Mouse (Mus musculus) limb, embryonic 13.5 days (tissue): ENCODE results near the gene Coq7. TPM values are rescaled to one million over a fixed set of nuclear protein-coding genes. Genes with fewer than 3 reads are reported as not detected.

Experiments used
- ATAC-seq: fragments of 200-750 bp; cut with Nextera tagmentation; 2 replicates; pipeline ENCODE4 v1.8.0; 2017; ENCODE audit warnings: low read depth, moderate number of reproducible peaks, moderate TSS enrichment; ENCODE audit not compliant: low FRiP score
- H3K27ac ChIP-seq: fragments of 300-500 bp; sonication (generic); 2 replicates; pipeline ENCODE4 v1.5.1; 2015; ENCODE audit warnings: inconsistent platforms, mild to moderate bottlenecking, moderate library complexity
- H3K27me3 ChIP-seq: fragments of 300-500 bp; sonication (generic); 2 replicates; pipeline ENCODE4 v1.6.1; 2015; ENCODE audit warnings: mild to moderate bottlenecking, inconsistent platforms
- H3K36me3 ChIP-seq: fragments of 300-500 bp; sonication (generic); 2 replicates; pipeline ENCODE4 v1.6.1; 2015; ENCODE audit warnings: inconsistent platforms, mild to moderate bottlenecking, moderate library complexity
- H3K4me1 ChIP-seq: fragments of 300-500 bp; sonication (generic); 2 replicates; pipeline ENCODE4 v1.6.1; 2015; ENCODE audit warnings: inconsistent platforms
- H3K4me2 ChIP-seq: fragments of 300-500 bp; sonication (generic); replicated peaks from 2 replicates; pipeline ENCODE4 v1.6.1; 2015; ENCODE audit warnings: inconsistent platforms, mild to moderate bottlenecking, moderate library complexity
- H3K4me3 ChIP-seq: fragments of 300-500 bp; sonication (generic); 2 replicates; pipeline ENCODE4 v1.5.1; 2015; ENCODE audit warnings: moderate library complexity, mild to moderate bottlenecking, inconsistent platforms
- H3K9ac ChIP-seq: fragments of 300-500 bp; sonication (generic); 2 replicates; pipeline ENCODE4 v1.6.1; 2015; ENCODE audit warnings: mild to moderate bottlenecking, inconsistent platforms
- H3K9me3 ChIP-seq: fragments of 300-500 bp; sonication (generic); 2 replicates; pipeline ENCODE4 v1.6.1; 2016; ENCODE audit warnings: inconsistent platforms
- WGBS: fragments of 180-500 bp; shearing (Covaris S2); methylation state at CpG from one replicate; pipeline ENCODE4 v1.1.7; 2015; 5-methylcytosine and 5-hydroxymethylcytosine counted together
- polyA plus RNA-seq: library from polyadenylated mRNA; unstranded; fragments of >200 nt; fragmentation: Nextera tagmentation; extraction: Ambion mirVana; gene quantifications from 2 replicates; pipeline ENCODE4 v1.2.1, GENCODE M21; 2015

Gene Coq7
- polyA plus RNA-seq, result 86.3 and 96.7 TPM in 2 replicates

DNA sequence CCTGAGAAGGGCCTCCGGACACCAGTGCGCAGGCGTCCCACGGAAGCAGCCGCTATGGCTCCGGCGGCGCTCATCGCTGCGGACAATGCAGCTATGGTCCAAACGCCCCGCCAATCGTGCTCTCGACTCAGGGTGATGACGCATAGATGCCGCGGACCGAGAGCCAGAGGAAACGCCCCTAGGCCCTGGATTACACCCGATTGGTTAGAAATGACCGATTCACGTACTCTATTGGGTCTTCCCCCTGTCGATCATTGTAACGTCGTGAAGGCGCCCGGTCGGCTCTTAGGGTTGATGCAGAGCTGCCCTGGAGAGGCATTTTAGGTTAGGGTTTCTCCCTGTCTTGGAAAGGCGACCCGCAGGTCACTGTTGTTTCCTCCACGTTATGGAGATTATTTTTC lies at the start of gene Coq7:
Gene Coq7, minus strand, starts transcription at position 179 of the 401 bp plus-strand sequence.
- Histone ChIP-seq H3K4me3 (peak within 1 kb of the TSS; percentile 69), H3K9me3 (no peaks in the 10 kb centered on the region), H3K4me2 (peak within 1 kb of the TSS; percentile 69), H3K27me3 (no peaks in the 10 kb centered on the region), H3K4me1 (peaks cover 6% of the 10 kb centered on the region), H3K36me3 (peaks cover 12% of the 10 kb centered on the region), H3K27ac (peak within 1 kb of the TSS; percentile 93), H3K9ac (peak within 1 kb of the TSS; percentile 76)
- under 1% methylated on average over 31 of the region's 31 CpGs for WGBS
- ATAC-seq, result peak; percentile 100

DNA sequence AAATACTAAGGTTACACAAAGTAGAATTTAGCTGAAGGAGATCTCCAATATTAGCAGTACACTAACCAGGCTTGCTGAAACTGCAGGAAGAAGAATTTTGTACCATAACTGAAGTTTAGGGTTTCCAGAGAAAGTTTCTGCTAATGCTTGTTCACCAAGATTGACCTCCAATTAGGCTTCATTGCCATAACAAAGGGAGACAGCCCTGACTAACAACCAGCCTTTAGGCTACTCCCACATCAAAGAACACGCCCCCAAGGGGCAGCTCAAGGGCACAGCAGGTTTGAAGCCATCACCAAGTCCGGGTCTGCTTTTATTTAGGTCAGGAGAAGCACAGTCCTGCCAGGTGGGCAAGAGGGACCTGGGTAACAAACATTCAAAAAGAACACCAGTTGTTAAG lies 46.8 kb upstream of the Coq7 start:
- no peak overlapping the region for H3K4me2 ChIP-seq
- no peaks in the 10 kb centered on the region; the same call in 1 of the 2 replicates for H3K27me3 ChIP-seq
- no peaks in the 10 kb centered on the region; the same call in 1 of the 2 replicates for H3K36me3 ChIP-seq
- ATAC-seq, result no peak
- no peak overlapping the region for H3K27ac ChIP-seq
- no peak overlapping the region for H3K9ac ChIP-seq
- no peak overlapping the region for H3K4me3 ChIP-seq
- 78% methylated on average over 2 of the region's 2 CpGs for WGBS
- H3K9me3 ChIP-seq, result no peaks in the 10 kb centered on the region
- H3K4me1 ChIP-seq, result peaks cover 8% of the 10 kb centered on the region; the same call in 1 of the 2 replicates

DNA sequence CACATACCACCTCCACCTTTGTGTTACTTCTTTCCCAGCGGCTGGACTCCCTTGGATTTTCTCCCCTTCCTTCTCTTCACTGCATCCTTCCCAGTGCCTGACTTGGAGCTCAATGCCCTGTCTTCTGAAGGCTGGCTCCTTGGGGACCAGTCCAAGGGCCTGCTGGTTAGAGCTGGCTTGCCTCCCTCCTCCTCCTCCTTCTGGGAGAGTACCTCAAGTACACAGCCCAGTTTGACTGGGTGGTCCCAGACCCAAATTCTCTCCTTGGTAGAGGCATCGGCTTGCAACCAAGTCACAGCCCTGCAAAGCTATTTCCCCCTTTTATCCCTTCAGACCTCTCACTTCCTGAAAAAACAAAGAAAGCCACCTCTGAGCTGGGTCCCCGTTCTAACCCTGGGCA lies 45.1 kb upstream of the Coq7 start:
- WGBS, result 68% methylated on average over 3 of the region's 3 CpGs
- H3K9ac ChIP-seq, result no peak overlapping the region
- H3K4me3 ChIP-seq, result no peak overlapping the region
- no peak overlapping the region for H3K27ac ChIP-seq
- H3K4me1 ChIP-seq, result no peaks in the 10 kb centered on the region
- ATAC-seq, result no peak
- H3K4me2 ChIP-seq, result no peak overlapping the region
- H3K27me3 ChIP-seq, result no peaks in the 10 kb centered on the region; the same call in 1 of the 2 replicates
- no peaks in the 10 kb centered on the region for H3K9me3 ChIP-seq
- H3K36me3 ChIP-seq, result no peaks in the 10 kb centered on the region; the same call in 1 of the 2 replicates

DNA sequence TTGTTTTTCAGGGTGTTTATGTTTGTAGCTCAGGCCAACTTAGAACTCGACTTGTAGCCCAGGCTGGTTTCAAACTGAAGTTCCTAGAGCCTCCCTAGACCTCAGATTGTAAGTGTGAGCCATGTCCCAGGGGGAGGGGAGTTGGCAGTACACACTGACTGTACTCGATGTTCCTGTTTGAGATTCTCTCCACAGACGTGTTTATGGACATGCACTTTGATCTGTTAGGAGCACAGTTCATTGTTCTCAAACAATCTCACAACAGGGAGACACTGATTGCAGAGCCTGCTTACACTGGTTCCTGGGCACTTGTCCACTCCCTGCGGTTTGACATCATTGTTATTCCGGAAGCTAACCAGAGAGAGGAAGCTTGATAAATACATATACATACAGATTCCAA lies 38.9 kb upstream of the Coq7 start:
- no peak overlapping the region for H3K4me3 ChIP-seq
- H3K27ac ChIP-seq, result no peak overlapping the region
- H3K9me3 ChIP-seq, result no peaks in the 10 kb centered on the region
- no peaks in the 10 kb centered on the region for H3K4me1 ChIP-seq
- ATAC-seq, result no peak
- H3K4me2 ChIP-seq, result no peak overlapping the region
- no peaks in the 10 kb centered on the region for H3K36me3 ChIP-seq
- no peaks in the 10 kb centered on the region for H3K27me3 ChIP-seq
- no peak overlapping the region for H3K9ac ChIP-seq
- 75% methylated on average over 5 of the region's 5 CpGs for WGBS

DNA sequence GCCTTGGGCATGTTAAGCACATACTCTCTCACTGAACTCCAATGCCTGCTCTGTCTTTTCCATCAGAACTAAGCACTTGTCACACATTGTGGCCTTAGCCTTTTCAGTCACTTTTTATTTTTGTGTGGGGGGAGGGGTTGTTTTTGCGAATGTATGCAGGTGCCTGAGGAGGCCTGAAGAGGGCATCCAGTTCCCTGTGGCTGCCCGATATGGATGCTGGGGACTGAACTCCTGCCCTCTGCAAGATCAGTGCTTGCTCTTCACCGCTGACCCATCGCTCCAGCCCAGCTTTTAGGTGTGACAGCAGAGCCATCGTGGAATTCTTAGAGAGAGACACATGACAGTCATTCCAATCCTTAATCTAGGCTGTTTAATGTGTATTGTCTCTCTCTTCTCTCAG lies 38.2 kb upstream of the Coq7 start:
- no peak overlapping the region for H3K27ac ChIP-seq
- H3K9ac ChIP-seq, result no peak overlapping the region
- no peak overlapping the region for H3K4me3 ChIP-seq
- 64% methylated on average over 5 of the region's 5 CpGs for WGBS
- H3K4me1 ChIP-seq, result no peaks in the 10 kb centered on the region
- H3K27me3 ChIP-seq, result no peaks in the 10 kb centered on the region
- no peak for ATAC-seq
- H3K36me3 ChIP-seq, result no peaks in the 10 kb centered on the region
- no peak overlapping the region for H3K4me2 ChIP-seq
- H3K9me3 ChIP-seq, result no peaks in the 10 kb centered on the region

DNA sequence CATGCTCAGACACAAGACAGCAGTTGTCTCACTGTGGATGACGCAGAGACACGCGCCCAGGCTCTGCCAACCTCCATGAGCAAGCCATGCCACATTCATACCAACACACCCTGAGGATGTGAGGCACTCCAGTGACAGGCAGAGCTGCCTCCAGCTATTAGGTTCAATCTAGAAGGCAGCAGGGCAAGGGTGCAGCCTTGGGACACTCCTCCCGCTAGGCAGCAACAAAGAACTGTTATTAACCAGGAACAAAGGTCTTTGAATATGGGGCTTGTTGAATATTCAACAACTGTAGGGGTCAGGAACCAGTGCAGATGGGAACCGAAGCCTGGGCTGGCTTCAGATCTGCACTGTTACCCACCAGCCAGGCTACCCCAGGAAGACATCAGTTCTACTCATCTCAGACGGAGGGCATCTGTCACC lies 36.0 kb upstream of the Coq7 start:
- Histone ChIP-seq H3K9me3 (no peaks in the 10 kb centered on the region), H3K27me3 (no peaks in the 10 kb centered on the region), H3K4me3 (no peak overlapping the region), H3K27ac (no peak overlapping the region), H3K4me1 (no peaks in the 10 kb centered on the region), H3K9ac (no peak overlapping the region), H3K4me2 (no peak overlapping the region), H3K36me3 (0 out of 2 replicates have a peak, but pooled peaks cover under 1% of the 10 kb centered on the region)
- no peak for ATAC-seq
- WGBS, result 78% methylated on average over 6 of the region's 6 CpGs

DNA sequence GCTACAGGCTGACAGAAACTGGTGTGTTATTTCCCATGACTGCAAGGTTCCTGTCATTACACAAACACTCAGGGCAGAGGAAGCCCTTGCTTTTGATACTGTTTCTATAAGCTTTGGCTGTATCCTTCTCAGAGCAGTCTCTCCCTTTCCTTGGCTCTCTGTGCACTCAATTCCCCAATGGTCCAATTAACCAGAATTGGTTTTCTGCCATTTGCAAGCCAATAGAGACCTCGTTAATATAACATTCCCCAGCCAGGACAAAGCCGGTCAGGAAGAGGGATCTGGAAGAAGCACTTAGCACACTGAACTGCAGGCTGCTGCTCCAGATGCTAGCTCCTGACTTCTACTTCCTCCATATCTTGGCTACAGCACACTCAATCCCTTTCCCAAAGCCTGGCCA lies 21.1 kb upstream of the Coq7 start:
- Histone ChIP-seq H3K27ac (no peak overlapping the region), H3K36me3 (peaks cover 37% of the 10 kb centered on the region), H3K4me3 (no peak overlapping the region), H3K4me2 (no peak overlapping the region), H3K27me3 (no peaks in the 10 kb centered on the region), H3K9ac (no peak overlapping the region), H3K4me1 (no peaks in the 10 kb centered on the region), H3K9me3 (peaks cover 3% of the 10 kb centered on the region; the same call in 1 of the 2 replicates)
- peak; percentile 84 for ATAC-seq
- WGBS, result 38% methylated on average over 2 of the region's 2 CpGs

DNA sequence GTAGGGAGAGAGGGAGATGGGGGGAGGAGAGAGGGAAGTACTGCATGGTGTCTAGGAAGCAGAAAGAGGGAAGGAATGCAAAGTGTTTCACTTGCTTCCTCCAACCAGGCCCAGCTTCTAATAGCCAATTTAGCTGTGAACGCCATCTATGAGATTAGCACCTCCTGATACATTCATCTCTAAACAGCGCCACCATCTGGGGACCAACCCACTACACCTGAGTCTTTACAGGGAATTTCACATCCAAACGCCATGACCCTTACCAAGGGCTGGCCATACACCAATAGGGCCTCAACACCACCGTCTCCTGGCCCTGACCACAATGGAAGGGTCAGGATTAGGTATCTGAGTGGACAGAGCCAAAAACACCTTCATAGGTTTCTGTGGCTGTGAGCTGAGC lies 20.7 kb upstream of the Coq7 start:
- ATAC-seq, result no peak
- Histone ChIP-seq H3K4me3 (no peak overlapping the region), H3K9ac (no peak overlapping the region), H3K27ac (no peak overlapping the region), H3K9me3 (peaks cover 3% of the 10 kb centered on the region; the same call in 1 of the 2 replicates), H3K4me2 (no peak overlapping the region), H3K4me1 (no peaks in the 10 kb centered on the region), H3K27me3 (no peaks in the 10 kb centered on the region), H3K36me3 (peaks cover 39% of the 10 kb centered on the region)
- 72% methylated on average over 4 of the region's 4 CpGs for WGBS

DNA sequence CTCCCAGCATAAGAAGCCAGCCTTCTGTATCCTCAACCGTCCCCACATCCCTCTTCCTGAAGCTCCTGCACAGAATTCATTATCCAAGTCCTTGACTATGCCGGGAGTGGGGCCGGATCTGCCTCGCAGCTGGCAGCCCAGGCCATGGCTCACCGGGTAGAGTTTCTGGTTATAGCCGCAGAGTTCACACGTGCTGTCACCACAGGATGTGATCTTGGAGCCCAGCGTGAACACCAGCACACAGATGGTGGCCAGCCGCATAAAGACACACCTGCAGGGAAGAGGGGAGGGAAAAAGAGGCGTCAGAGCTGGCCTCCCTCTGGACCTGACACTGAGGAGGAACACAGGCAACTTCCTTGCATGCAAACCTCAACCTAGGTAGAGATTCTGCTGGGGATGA lies 14.3 kb upstream of the Coq7 start:
- 56% methylated on average over 10 of the region's 10 CpGs for WGBS
- Histone ChIP-seq H3K9ac (no peak overlapping the region), H3K4me3 (no peak overlapping the region), H3K4me2 (no peak overlapping the region), H3K4me1 (no peaks in the 10 kb centered on the region), H3K27ac (no peak overlapping the region), H3K9me3 (peaks cover 2% of the 10 kb centered on the region; the same call in 1 of the 2 replicates), H3K36me3 (peaks cover 25% of the 10 kb centered on the region), H3K27me3 (no peaks in the 10 kb centered on the region)
- no peak for ATAC-seq

DNA sequence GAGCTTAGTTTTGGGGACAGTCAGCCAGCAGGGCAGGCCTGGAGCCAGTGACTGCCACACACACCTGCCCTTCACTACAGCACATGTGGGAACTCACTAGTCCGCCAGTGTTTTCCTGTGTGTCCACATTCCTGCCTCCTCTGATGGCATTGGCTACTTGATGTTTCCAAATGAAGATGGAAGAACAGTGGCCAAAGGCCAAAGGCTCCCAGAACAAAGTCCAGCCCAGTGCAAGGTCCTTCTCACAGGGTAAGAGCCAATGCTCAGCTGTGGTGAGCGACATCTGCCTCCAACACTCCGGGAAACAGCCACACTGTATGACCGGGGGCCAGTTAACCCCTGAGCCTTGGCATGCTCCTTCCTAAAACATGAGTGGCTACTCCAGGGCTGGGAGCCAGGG lies 11.0 kb upstream of the Coq7 start:
- no peaks in the 10 kb centered on the region for H3K9me3 ChIP-seq
- no peaks in the 10 kb centered on the region for H3K27me3 ChIP-seq
- no peak overlapping the region for H3K4me2 ChIP-seq
- H3K9ac ChIP-seq, result no peak overlapping the region
- H3K36me3 ChIP-seq, result 0 out of 2 replicates have a peak, but pooled peaks cover 1% of the 10 kb centered on the region
- no peak for ATAC-seq
- no peak overlapping the region for H3K27ac ChIP-seq
- no peaks in the 10 kb centered on the region for H3K4me1 ChIP-seq
- 92% methylated on average over 4 of the region's 4 CpGs for WGBS
- H3K4me3 ChIP-seq, result no peak overlapping the region

DNA sequence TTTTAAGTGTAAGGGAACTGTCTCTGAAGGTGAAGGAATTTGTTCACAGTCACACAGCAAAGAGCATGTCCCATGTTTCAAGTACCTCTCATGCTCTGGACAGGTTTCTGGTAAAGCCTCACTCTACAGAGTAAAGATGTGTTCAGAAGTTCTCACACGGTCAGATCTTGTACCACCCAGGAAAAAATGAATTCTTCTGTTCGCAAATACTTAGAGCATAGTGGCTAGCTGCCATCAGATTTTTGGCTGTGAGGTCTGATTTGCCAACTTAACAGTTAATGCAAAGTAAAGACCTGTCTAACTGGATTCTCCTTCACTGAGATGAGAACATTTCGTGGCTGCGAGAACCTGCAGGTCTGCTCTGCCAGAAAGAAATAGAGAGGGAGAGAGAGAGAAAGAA lies 1.9 kb upstream of the Coq7 start:
- Histone ChIP-seq H3K27me3 (no peaks in the 10 kb centered on the region), H3K36me3 (no peaks in the 10 kb centered on the region), H3K4me3 (no peak overlapping the region), H3K27ac (no peak overlapping the region), H3K4me1 (peaks cover 6% of the 10 kb centered on the region), H3K4me2 (no peak overlapping the region), H3K9ac (no peak overlapping the region), H3K9me3 (no peaks in the 10 kb centered on the region)
- WGBS, result 84% methylated on average over 4 of the region's 4 CpGs
- ATAC-seq, result no peak

DNA sequence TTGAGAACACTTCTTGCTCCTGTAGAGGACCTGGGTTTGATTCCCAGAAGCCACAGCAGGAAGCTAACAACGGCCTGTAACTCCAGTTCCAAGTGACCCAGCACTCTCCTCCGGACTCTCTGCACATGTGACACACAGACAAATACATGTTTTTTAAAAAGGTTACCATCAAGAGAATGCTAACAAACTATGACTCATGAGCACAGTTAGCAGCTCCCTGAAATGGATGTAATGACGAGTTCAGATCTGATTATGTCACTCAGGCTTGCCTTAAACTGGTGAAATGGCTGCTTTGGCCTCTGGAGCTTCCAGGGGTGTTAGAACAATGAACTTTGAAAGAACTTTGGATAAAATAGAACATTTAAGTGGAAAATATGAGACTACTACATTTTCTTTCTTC lies 1.2 kb upstream of the Coq7 start:
- H3K27me3 ChIP-seq, result no peaks in the 10 kb centered on the region
- H3K9ac ChIP-seq, result no peak overlapping the region
- ATAC-seq, result no peak
- 73% methylated on average over 3 of the region's 3 CpGs for WGBS
- no peak overlapping the region for H3K4me3 ChIP-seq
- H3K27ac ChIP-seq, result no peak overlapping the region
- no peaks in the 10 kb centered on the region for H3K9me3 ChIP-seq
- H3K36me3 ChIP-seq, result peaks cover 2% of the 10 kb centered on the region; the same call in 1 of the 2 replicates
- H3K4me1 ChIP-seq, result peaks cover 6% of the 10 kb centered on the region
- no peak overlapping the region for H3K4me2 ChIP-seq

DNA sequence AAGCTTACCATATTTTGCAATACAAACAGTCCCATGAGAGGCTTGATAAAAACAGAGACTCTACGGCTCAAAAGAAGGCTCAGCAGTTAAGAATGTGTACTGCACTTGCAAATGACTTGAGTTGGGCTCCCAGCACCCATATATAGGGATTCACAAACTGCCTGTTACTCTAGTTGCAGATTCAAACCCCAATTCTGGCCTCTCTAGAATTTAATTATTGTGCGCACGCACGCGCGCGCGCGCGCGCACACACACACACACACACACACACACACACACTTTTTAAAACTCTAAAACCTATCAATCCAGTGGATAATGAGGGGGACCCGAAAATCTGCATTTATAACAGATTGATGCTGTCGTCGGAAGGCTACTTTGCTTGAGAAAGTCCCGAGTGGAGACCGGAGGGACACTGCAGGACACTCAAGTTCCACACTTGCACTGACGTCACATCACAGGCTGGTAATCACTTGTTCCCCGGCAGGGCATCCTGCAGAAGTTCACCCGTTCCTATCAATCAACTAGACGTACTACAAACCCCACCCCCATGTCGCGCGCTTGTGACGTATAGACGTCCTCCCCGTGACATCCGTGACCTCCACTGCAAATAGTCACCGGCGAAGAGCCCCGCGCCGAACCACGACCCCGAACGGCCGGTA lies 508 bp downstream of the Coq7 start:
- Histone ChIP-seq H3K9ac (peak overlapping the region; percentile 76), H3K27me3 (no peaks in the 10 kb centered on the region), H3K4me2 (peak overlapping the region; percentile 69), H3K4me1 (peaks cover 6% of the 10 kb centered on the region), H3K4me3 (peak overlapping the region; percentile 69), H3K27ac (peak overlapping the region; percentile 93), H3K36me3 (peaks cover 17% of the 10 kb centered on the region), H3K9me3 (no peaks in the 10 kb centered on the region)
- peak; percentile 96 for ATAC-seq
- 1% methylated on average over 36 of the region's 36 CpGs for WGBS
